9 mouse cellular contexts compared by ENCODE assay signal in the genomic region with DNA sequence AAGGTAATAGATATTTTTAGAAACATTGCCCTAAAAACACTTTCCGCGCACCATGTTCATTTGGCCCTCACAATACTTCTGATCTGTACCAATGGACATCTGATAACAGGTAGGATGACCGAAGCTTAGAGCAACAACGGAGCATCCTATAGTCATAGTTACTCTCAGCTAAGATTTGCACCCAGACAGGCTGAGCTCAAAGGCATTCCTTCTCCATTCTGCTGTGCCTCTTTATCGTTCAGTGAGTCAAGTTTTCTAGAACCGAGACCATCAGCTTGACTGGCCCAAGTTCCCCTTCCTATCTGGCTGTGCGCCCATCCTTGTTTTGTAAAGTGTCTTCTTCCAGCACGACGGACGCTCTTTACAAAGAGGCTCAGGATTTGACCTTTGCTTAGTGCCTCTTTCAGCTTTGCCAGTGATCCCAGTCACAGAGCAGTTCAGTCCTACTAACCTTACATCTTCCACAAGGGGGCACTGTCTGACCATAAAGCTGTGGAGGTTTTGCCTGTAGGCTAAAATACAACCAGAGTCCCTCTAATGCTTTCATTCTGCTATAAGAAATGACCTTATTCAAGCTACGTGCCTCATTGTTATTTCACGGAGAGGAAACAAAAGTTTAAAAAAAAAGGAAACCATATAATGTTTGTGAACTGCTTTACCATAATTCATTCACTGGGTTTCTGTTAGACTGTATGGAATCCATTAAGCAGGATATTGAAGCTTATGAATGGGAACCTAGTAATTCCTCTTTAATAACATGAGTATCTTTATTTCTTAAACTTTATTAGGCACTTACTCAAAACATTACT. TPM values are rescaled to one million over a fixed set of nuclear protein-coding genes. Genes with fewer than 3 reads are reported as not detected.
DNase-seq lines count a peak whose midpoint lies in the region; ATAC-seq lines count a peak whose summit lies in the region.
"Had no signal": no experiment of that assay in that cellular context is flagged by ENCODE, and none has a peak within 500 bp of the region (broad histone marks: within the 10 kb centered on the region; RNA-seq: fewer than 3 reads in every experiment).

No protein-coding gene starts in this region.

- no peaks in the 10 kb centered on the region; the same call in 1 of the 2 replicates for H3K4me1 ChIP-seq in midbrain, embryonic 16.5 days (ENCODE audit: control insufficient read depth, insufficient read depth, low read length)

- WGBS in midbrain, embryonic 16.5 days: 42% methylated on average over 12 of the region's 12 CpGs

- no peaks in the 10 kb centered on the region for H3K9me3 ChIP-seq in midbrain, embryonic 16.5 days (replicated peaks; ENCODE audit: control insufficient read depth, low read length, poor library complexity, severe bottlenecking)
- H3K9me3 ChIP-seq: heart, embryonic 15.5 days had no signal

- DNase-seq in 416B (ENCODE audit: low read depth) (peak; percentile 73), MN1 (ENCODE audit: low spot score) (peak; percentile 87)
- peak; percentile 38 for DNase-seq in cerebellum, adult 9-10 months
- DNase-seq in kidney, adult 18-20 months: peak; percentile 31
- peak; percentile 20 to 42 for DNase-seq in left cerebral cortex, postnatal 36 days (ENCODE audit: low spot score in 2 of 2)
- DNase-seq in yolk sac, embryonic 10.5 days (ENCODE audit: low spot score): peak; percentile 37

- H3K36me3 ChIP-seq in midbrain, embryonic 16.5 days (ENCODE audit: control insufficient read depth, insufficient read depth, low read length): no peaks in the 10 kb centered on the region
- H3K36me3 ChIP-seq: heart, embryonic 15.5 days had no signal

- no peak overlapping the region for H3K4me2 ChIP-seq in midbrain, embryonic 16.5 days (ENCODE audit: low read length)
- H3K4me2 ChIP-seq: heart, embryonic 15.5 days had no signal

- intact Hi-C loops in left cerebral cortex, postnatal 36 days (cut with DNase I): loop anchor here (2.0 to 10.0 kb wide), 2 partner anchors 933 to 1013 kb away; no protein-coding TSS in a partner anchor

- H3K27ac ChIP-seq in midbrain, embryonic 16.5 days (ENCODE audit: low read length): no peak overlapping the region
- H3K27ac ChIP-seq: heart, embryonic 15.5 days had no signal

- peak; percentile 99 for ATAC-seq in frontal cortex, adult (ENCODE audit: low TSS enrichment)
- peak; percentile 91 for ATAC-seq in midbrain, embryonic 16.5 days

- no peaks in the 10 kb centered on the region; the same call in 1 of the 2 replicates for H3K27me3 ChIP-seq in midbrain, embryonic 16.5 days (ENCODE audit: control insufficient read depth, insufficient read depth, low read depth, low read length)
- H3K27me3 ChIP-seq: heart, embryonic 15.5 days had no signal

- no peak overlapping the region for H3K4me3 ChIP-seq in midbrain, embryonic 16.5 days (ENCODE audit: low read depth, low read length)
- H3K4me3 ChIP-seq: heart, embryonic 15.5 days had no signal

- no peak overlapping the region for H3K9ac ChIP-seq in midbrain, embryonic 16.5 days (ENCODE audit: low read depth, low read length)
- H3K9ac ChIP-seq: heart, embryonic 15.5 days had no signal

RNA-seq across cellular contexts. Expression of a gene that starts 35.2 kb away (rescaled TPM):
- under 1 TPM in 1 of 2 experiments, not detected in 1; 0.07 TPM for total RNA-seq in left cerebral cortex, postnatal 36 days (2021)
- 4.8 and 5.7 TPM in 2 replicates for polyA plus RNA-seq in midbrain, embryonic 16.5 days (2015; fragmentation: Nextera tagmentation; extraction: Ambion mirVana)

Comparison
In these comparisons a context has a peak if more than half of its experiments do, and no peak if none do; other contexts are left out.
1. DNase-seq: peak in every context shown above with its lines; median percentile 87 in MN1; 73 in 416B; 38 in cerebellum, adult 9-10 months; 37 in yolk sac, embryonic 10.5 days; 31 in kidney, adult 18-20 months; 31 in left cerebral cortex, postnatal 36 days.